Mouse (Mus musculus): ENCODE measurements around the gene Prdm12.
"Not testable (repeated sequence)": the region's sequence is repeated elsewhere in the genome, so short reads cannot be mapped to it uniquely, and the experiment has no call there.

Prdm12 gene

GRCm38 (mm10) chr2:31641929-31642328 lies 2.1 kb downstream of the Prdm12 start:
- DNase-seq (ENCODE audit: low spot score in 2 of 2): no peak

- DNase-seq (ENCODE audit: low spot score in 2 of 2): peak; percentile 75 to 87
These were observed 14.4 kb downstream of the Prdm12 start for GRCm38 (mm10) chr2:31653971-31654853.

- DNase-seq (ENCODE audit: low spot score in 2 of 2): peak; percentile 67 to 70
These were observed 15.2 kb downstream of the Prdm12 start for GRCm38 (mm10) chr2:31654854-31655559.

GRCm38 (mm10) chr2:31656374-31656773 lies 16.5 kb downstream of the Prdm12 start:
- no peak for DNase-seq (ENCODE audit: low spot score in 2 of 2)

GRCm38 (mm10) chr2:31662939-31663803 lies 23.3 kb downstream of the Prdm12 start:
- DNase-seq (ENCODE audit: low spot score in 2 of 2): no peak

- DNase-seq (ENCODE audit: low spot score in 2 of 2): no peak
These were observed 24.0 kb downstream of the Prdm12 start for GRCm38 (mm10) chr2:31663804-31664180.

GRCm38 (mm10) chr2:31667332-31667731 lies 27.5 kb downstream of the Prdm12 start:
- DNase-seq (ENCODE audit: low spot score in 2 of 2): no peak

GRCm38 (mm10) chr2:31670551-31671035 lies 30.8 kb downstream of the Prdm12 start, which contains the start of gene Exosc2:
TSS of gene Exosc2 (plus strand) at chr2:31670715.
- peak; percentile 84 to 94 for DNase-seq (ENCODE audit: low spot score in 2 of 2)

- no peak for DNase-seq (ENCODE audit: low spot score in 2 of 2)
These were observed 38.8 kb downstream of the Prdm12 start for GRCm38 (mm10) chr2:31678641-31679040.

- not testable (repeated sequence) for DNase-seq (ENCODE audit: low spot score in 2 of 2)
These were observed 41.3 kb downstream of the Prdm12 start for GRCm38 (mm10) chr2:31681051-31681707.

- DNase-seq (ENCODE audit: low spot score in 2 of 2): no peak
These were observed 41.9 kb downstream of the Prdm12 start for GRCm38 (mm10) chr2:31681731-31682235.

GRCm38 (mm10) chr2:31683666-31684065 lies 43.8 kb downstream of the Prdm12 start:
- peak; percentile 50 to 70 for DNase-seq (ENCODE audit: low spot score in 2 of 2)

GRCm38 (mm10) chr2:31688074-31688925 lies 48.5 kb downstream of the Prdm12 start, which contains the start of gene Abl1:
TSS of gene Abl1 (plus strand) at chr2:31688376.
- DNase-seq (ENCODE audit: low spot score in 2 of 2): peak; percentile 93 to 97

- no peak for DNase-seq (ENCODE audit: low spot score in 2 of 2)
These were observed 49.2 kb downstream of the Prdm12 start for GRCm38 (mm10) chr2:31689045-31689444.

GRCm38 (mm10) chr2:31690063-31690462 lies 50.2 kb downstream of the Prdm12 start:
- DNase-seq (ENCODE audit: low spot score in 2 of 2): no peak

- no peak for DNase-seq (ENCODE audit: low spot score in 2 of 2)
These were observed 58.4 kb downstream of the Prdm12 start for GRCm38 (mm10) chr2:31698209-31698608.

GRCm38 (mm10) chr2:31700545-31701446 lies 61.0 kb downstream of the Prdm12 start:
- DNase-seq (ENCODE audit: low spot score in 2 of 2): no peak

- no peak for DNase-seq (ENCODE audit: low spot score in 2 of 2)
These were observed 63.4 kb downstream of the Prdm12 start for GRCm38 (mm10) chr2:31703226-31703625.
